Mouse (Mus musculus) layer of hippocampus, adult 2 months (tissue): ENCODE results near the gene Wdr92. TPM values are rescaled to one million over a fixed set of nuclear protein-coding genes. Genes with fewer than 3 reads are reported as not detected.
"Not testable (repeated sequence)": the region's sequence is repeated elsewhere in the genome, so short reads cannot be mapped to it uniquely, and the experiment has no call there.

Source experiments
- DNase-seq, 2 experiments: peaks; one replicate each; pipeline ENCODE4 v3.0.0; 2022; ENCODE audit warnings: low spot score in 2 of 2
- H3K27ac ChIP-seq: fragments of 200-600 bp; 2 replicates; pipeline ENCODE4 v1.8.1; 2022
- H3K4me3 ChIP-seq: fragments of 200-600 bp; 2 replicates; pipeline ENCODE4 v1.8.1; 2022; ENCODE audit warnings: mild to moderate bottlenecking
- CTCF ChIP-seq: fragments of 200-600 bp; conservative IDR thresholded peaks from 2 replicates; pipeline ENCODE4 v1.8.1; 2022; ENCODE audit warnings: antibody characterized with exemption, mild to moderate bottlenecking, moderate library complexity
- total RNA-seq, 2 experiments: library from RNA; stranded (reverse); gene quantifications; 2 replicates each; pipeline ENCODE4 v1.2.3; 2021

The Wdr92 gene
- total RNA-seq, 2 experiments from 2014 or later: 9.5 to 10.2 TPM

GRCm38 (mm10) chr11:17221126-17221525 is 39.2 kb downstream of the Wdr92 start:
- Histone ChIP-seq H3K27ac (no peak overlapping the region), H3K4me3 (no peak overlapping the region)
- TF ChIP-seq CTCF: no peak
- DNase-seq: no peak

- no peak for DNase-seq
- no peak for TF ChIP-seq CTCF
- Histone ChIP-seq H3K4me3 (no peak overlapping the region), H3K27ac (no peak overlapping the region)
Observed at GRCm38 (mm10) chr11:17232792-17233191, 50.9 kb downstream of the Wdr92 start.

GRCm38 (mm10) chr11:17236449-17237037 is 54.6 kb downstream of the Wdr92 start:
- TF ChIP-seq CTCF: no peak
- Histone ChIP-seq H3K27ac (no peak overlapping the region), H3K4me3 (no peak overlapping the region)
- no peak for DNase-seq

- H3K27ac ChIP-seq, DNase-seq, H3K4me3 ChIP-seq: not testable (repeated sequence)
Observed at GRCm38 (mm10) chr11:17238598-17238997, 56.7 kb downstream of the Wdr92 start.

GRCm38 (mm10) chr11:17248715-17249114 is 66.8 kb downstream of the Wdr92 start:
- DNase-seq: no peak
- no peak for TF ChIP-seq CTCF
- Histone ChIP-seq H3K27ac (no peak overlapping the region), H3K4me3 (no peak overlapping the region)

GRCm38 (mm10) chr11:17256813-17257365 is 75.0 kb downstream of the Wdr92 start:
- no peak for TF ChIP-seq CTCF
- DNase-seq: no peak
- Histone ChIP-seq H3K4me3 (peak overlapping the region; percentile 89), H3K27ac (peak overlapping the region; percentile 96; the same call in 1 of the 2 replicates)

GRCm38 (mm10) chr11:17257443-17257842 is 75.5 kb downstream of the Wdr92 start, which contains the start of gene C1d:
Gene C1d, plus strand, starts transcription at chr11:17257579.
- peak within 1 kb of the TSS; percentile 96 for H3K27ac ChIP-seq
- peak; percentile 95 to 98 for DNase-seq
- TF ChIP-seq CTCF: no peak
- peak within 1 kb of the TSS; percentile 89 for H3K4me3 ChIP-seq

GRCm38 (mm10) chr11:17257861-17258260 is 76.0 kb downstream of the Wdr92 start:
- TF ChIP-seq CTCF: no peak
- Histone ChIP-seq H3K4me3 (peak overlapping the region; percentile 89), H3K27ac (peak overlapping the region; percentile 96)
- peak in 1 of 2 experiments; percentile 16 for DNase-seq

- Histone ChIP-seq H3K27ac (no peak overlapping the region), H3K4me3 (no peak overlapping the region)
- no peak for TF ChIP-seq CTCF
- no peak for DNase-seq
Observed at GRCm38 (mm10) chr11:17267176-17267575, 85.3 kb downstream of the Wdr92 start.

- no peak for DNase-seq
- H3K27ac ChIP-seq: no peak overlapping the region
- TF ChIP-seq CTCF: no peak
- H3K4me3 ChIP-seq: no peak overlapping the region
Observed at GRCm38 (mm10) chr11:17268801-17269200, 86.9 kb downstream of the Wdr92 start.

- peak; percentile 92 for TF ChIP-seq CTCF
- Histone ChIP-seq H3K27ac (no peak overlapping the region), H3K4me3 (no peak overlapping the region)
- DNase-seq: peak in 1 of 2 experiments; percentile 59
Observed at GRCm38 (mm10) chr11:17279959-17280358, 98.1 kb downstream of the Wdr92 start.

Other genes with a start within 250 kb of the Wdr92 start
- 1 to 10 TPM; 1.7 to 2.7 TPM for gene Fbxo48, start 230.7 kb upstream of the Wdr92 start, total RNA-seq
- 100 to 1,000 TPM; 123 to 124 TPM for gene Cnrip1, start 130.5 kb upstream of the Wdr92 start, total RNA-seq
- gene Plek, start 129.7 kb upstream of the Wdr92 start, total RNA-seq: 1 to 10 TPM; 6.9 TPM
- gene Ppp3r1, start 22.8 kb upstream of the Wdr92 start, total RNA-seq: 100 to 1,000 TPM; 877 to 906 TPM
- gene Pno1, start 29.5 kb downstream of the Wdr92 start, total RNA-seq: 10 to 100 TPM; 27.6 TPM
- 10 to 100 TPM; 44.8 to 50.8 TPM for gene C1d, start 75.5 kb downstream of the Wdr92 start, total RNA-seq